Mouse (Mus musculus): Measurements from ENCODE around the gene Eif4h.

DNA sequence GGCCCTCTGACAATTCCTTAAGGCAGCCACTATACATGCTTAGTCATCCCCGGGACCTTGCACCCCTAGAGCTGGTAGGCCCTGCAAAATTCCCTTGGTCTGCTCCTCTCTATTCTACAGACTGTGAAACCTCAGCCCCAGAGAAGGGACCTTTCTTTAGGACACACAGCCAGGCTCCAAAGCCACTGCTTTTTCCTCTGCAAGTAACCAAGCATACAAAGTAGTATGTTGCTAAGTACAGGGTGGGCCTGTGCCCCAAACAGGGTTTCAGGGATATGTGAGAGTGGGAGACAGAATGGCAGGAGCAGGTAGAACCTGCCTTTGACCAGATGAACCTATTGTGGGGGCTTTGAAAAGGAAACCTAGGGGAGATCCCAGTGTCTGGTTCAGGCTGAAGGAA is 47.9 kb upstream of the Eif4h start:
- TF ChIP-seq CTCF (IDR thresholded peaks at IDR 0.05; ENCODE audit: low read depth) (no peak), EP300 (IDR thresholded peaks at IDR 0.05; ENCODE audit: low read depth) (no peak)
